Mouse (Mus musculus) bone marrow macrophage, adult 2 months (primary cell): Measurements from ENCODE around the gene 1110065P20Rik.

ENCODE experiments used
- CTCF ChIP-seq: IDR thresholded peaks from 2 replicates; pipeline ENCODE4 v1.5.1; 2012; ENCODE audit warnings: low read depth, mild to moderate bottlenecking, low read length, moderate library complexity
- POLR2A ChIP-seq: IDR thresholded peaks from 2 replicates; pipeline ENCODE4 v1.6.1; 2012; ENCODE audit warnings: mild to moderate bottlenecking, low read depth, low read length, borderline replicate concordance

DNA sequence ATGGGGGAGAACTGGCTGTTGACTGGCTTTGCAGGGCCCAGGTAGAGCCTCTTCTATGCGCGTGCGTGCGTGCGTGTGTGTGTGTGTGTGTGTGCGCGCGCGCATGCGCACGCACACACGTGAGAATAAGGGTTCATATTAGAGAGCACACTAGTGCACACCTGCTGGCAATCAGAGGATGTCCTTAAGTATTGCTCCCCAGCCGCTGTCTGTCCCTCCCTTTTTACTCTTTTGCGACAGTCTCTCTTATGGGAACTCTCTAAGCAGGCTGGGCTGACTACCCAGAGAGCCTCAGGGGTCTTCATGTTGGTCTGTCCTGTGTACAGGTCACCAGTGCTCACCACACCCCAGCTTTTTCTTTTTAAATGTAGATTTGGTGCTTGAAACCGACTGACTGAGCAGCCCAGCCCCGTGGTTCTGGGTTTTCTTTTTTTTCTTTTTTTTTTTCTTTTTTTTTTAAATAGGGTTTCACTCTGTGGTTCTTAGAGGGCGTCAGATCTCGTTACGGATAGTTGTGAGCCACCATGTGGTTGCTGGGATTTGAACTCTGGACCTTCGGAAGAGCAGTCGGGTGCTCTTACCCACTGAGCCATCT lies 25.5 kb downstream of the 1110065P20Rik start:
- TF ChIP-seq POLR2A (no peak), CTCF (no peak)
